Mouse (Mus musculus): ENCODE results near the gene Dapk3. TPM values are rescaled to one million over a fixed set of nuclear protein-coding genes. Genes with fewer than 3 reads are reported as not detected.
"Not testable (repeated sequence)": the region's sequence is repeated elsewhere in the genome, so short reads cannot be mapped to it uniquely, and the experiment has no call there.

Gene Dapk3
- total RNA-seq, 4 experiments from 2014 or later: 25.2 to 31.5 (median 27.3) TPM

GRCm38 (mm10) chr10:81145778-81146177 lies 37.0 kb upstream of the Dapk3 start:
- DNase-seq (ENCODE audit: low spot score in 2 of 2): no peak

GRCm38 (mm10) chr10:81146296-81146695 lies 36.5 kb upstream of the Dapk3 start:
- no peak for DNase-seq (ENCODE audit: low spot score in 2 of 2)

GRCm38 (mm10) chr10:81151261-81151660 lies 31.5 kb upstream of the Dapk3 start:
- DNase-seq (ENCODE audit: low spot score in 2 of 2): no peak

GRCm38 (mm10) chr10:81152609-81153008 lies 30.2 kb upstream of the Dapk3 start:
- DNase-seq (ENCODE audit: low spot score in 2 of 2): no peak

GRCm38 (mm10) chr10:81154313-81154712 lies 28.5 kb upstream of the Dapk3 start:
- no peak for DNase-seq (ENCODE audit: low spot score in 2 of 2)

- no peak for DNase-seq (ENCODE audit: low spot score in 2 of 2)
These were observed 28.1 kb upstream of the Dapk3 start for GRCm38 (mm10) chr10:81154736-81155135.

GRCm38 (mm10) chr10:81161602-81162317 lies 21.0 kb upstream of the Dapk3 start:
- DNase-seq (ENCODE audit: low spot score in 2 of 2): no peak

GRCm38 (mm10) chr10:81162318-81162652 lies 20.5 kb upstream of the Dapk3 start:
- no peak for DNase-seq (ENCODE audit: low spot score in 2 of 2)

- DNase-seq (ENCODE audit: low spot score in 2 of 2): no peak
These were observed 17.7 kb upstream of the Dapk3 start for GRCm38 (mm10) chr10:81165118-81165517.

GRCm38 (mm10) chr10:81167200-81168086 lies 15.4 kb upstream of the Dapk3 start, which contains the start of gene Pias4:
TSS of gene Pias4 (minus strand) at chr10:81167923.
- DNase-seq (ENCODE audit: low spot score in 2 of 2): peak; percentile 100

GRCm38 (mm10) chr10:81168087-81168431 lies 14.7 kb upstream of the Dapk3 start:
- no peak for DNase-seq (ENCODE audit: low spot score in 2 of 2)

GRCm38 (mm10) chr10:81168521-81169244 lies 14.1 kb upstream of the Dapk3 start:
- peak; percentile 75 to 80 for DNase-seq (ENCODE audit: low spot score in 2 of 2)

- not testable (repeated sequence) for DNase-seq (ENCODE audit: low spot score in 2 of 2)
These were observed 13.3 kb upstream of the Dapk3 start for GRCm38 (mm10) chr10:81169411-81169900.

- DNase-seq (ENCODE audit: low spot score in 2 of 2): peak in 1 of 2 experiments; percentile 72
These were observed 9.7 kb upstream of the Dapk3 start for GRCm38 (mm10) chr10:81173132-81173531.

- peak in 1 of 2 experiments; percentile 79 for DNase-seq (ENCODE audit: low spot score in 2 of 2)
These were observed 8.0 kb upstream of the Dapk3 start for GRCm38 (mm10) chr10:81174617-81175344.

GRCm38 (mm10) chr10:81175345-81175701 lies 7.5 kb upstream of the Dapk3 start:
- DNase-seq (ENCODE audit: low spot score in 2 of 2): not testable (repeated sequence)

GRCm38 (mm10) chr10:81175936-81176465 lies 6.8 kb upstream of the Dapk3 start:
- no peak for DNase-seq (ENCODE audit: low spot score in 2 of 2)

- peak; percentile 99 for DNase-seq (ENCODE audit: low spot score in 2 of 2)
These were observed 6.1 kb upstream of the Dapk3 start, which contains the start of gene Eef2 for GRCm38 (mm10) chr10:81176466-81177271. TSS of gene Eef2 (plus strand) at chr10:81176631.

- no peak for DNase-seq (ENCODE audit: low spot score in 2 of 2)
These were observed 5.3 kb upstream of the Dapk3 start for GRCm38 (mm10) chr10:81177491-81177925.
